Mouse (Mus musculus): ENCODE results near the gene Fam168b.

Fam168b gene

GRCm38 (mm10) chr1:34842887-34843618 is at the start of gene Fam168b:
TSS of gene Fam168b (minus strand) at chr1:34843065.
- peak; percentile 72 for DNase-seq (ENCODE audit: low read depth)

DNA sequence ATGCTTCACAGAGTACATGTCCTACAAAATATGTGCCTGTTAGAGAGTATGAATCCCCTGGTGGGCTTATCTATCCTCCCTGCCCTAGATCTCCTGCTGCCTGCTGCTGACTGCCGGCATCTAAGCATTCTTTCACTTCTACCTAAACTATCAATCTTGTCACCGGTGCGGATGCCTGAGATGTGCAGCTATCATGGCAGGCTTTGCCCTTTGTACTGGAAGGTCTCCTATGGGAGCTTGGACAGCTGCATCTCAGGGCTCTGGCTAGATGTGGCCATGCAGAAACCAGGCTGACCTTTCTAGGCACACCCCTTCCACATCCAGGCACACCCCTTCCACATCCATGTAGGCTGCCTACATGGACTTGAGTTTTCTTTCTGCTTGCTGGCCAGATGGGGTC is 49.6 kb upstream of the Fam168b start:
- no peak for DNase-seq (ENCODE audit: low read depth)

DNA sequence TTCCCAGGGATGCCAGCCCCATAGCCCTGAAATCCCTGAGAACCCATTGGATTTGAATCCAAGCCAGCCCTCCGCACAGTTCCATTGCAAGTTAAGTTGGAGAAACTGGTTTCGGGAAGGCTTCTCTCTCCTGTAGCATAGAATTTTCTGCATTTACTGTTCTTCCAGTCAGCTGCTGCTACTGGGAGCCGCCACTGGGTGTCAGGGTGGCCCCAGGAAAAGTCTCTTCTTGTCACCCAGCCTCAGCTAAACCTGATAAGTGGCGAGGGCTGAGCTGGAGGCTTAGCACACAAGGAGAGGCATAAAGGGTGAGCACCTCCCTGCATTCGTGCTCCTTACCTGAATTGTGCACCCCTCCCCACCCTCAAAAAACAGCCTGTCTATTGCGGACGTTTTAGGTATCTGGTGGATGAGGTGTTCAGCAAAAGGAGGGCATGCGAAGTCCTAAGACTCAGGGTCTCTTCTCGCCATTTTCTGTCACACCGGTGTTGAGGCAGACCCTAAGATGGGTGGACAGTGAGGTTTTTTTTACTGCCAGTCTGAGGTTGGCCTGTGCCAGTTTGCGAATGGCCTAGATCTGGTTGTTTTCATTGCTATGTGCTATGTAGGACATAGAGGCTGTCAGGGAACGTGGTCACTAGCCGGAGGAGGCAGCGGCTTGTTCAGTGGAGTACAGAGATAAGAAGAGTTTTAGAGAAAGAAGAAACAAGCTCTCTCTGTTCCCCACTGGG is 48.9 kb upstream of the Fam168b start:
- DNase-seq (ENCODE audit: low read depth) = no peak

- no peak for DNase-seq (ENCODE audit: low read depth)
These were observed 40.9 kb upstream of the Fam168b start for GRCm38 (mm10) chr1:34883776-34884175.

GRCm38 (mm10) chr1:34879611-34880010 is 36.7 kb upstream of the Fam168b start:
- DNase-seq (ENCODE audit: low read depth) = no peak

DNA sequence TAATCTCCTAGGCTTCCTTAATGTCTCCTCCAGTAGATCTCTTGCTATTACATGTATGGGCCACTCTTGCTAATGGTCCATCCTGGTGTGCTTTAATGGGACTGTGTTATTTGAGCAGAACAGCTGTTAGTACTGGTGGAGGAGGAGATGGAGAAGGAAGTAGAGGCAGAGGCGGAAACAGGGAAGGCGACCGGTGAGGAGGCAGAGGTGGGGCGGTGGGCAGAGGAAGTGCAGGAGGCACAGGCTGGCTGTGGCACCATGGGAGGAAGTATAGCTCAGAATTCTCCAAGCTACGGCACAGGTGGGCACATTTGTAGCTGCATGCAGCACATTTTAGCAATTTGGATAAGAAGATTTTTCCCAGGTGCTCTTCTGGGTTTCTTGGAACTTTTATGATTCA is 30.7 kb upstream of the Fam168b start:
- no peak for DNase-seq (ENCODE audit: low read depth)

- no peak for DNase-seq (ENCODE audit: low read depth)
These were observed 28.3 kb upstream of the Fam168b start for GRCm38 (mm10) chr1:34871170-34871569.

- no peak for DNase-seq (ENCODE audit: low read depth)
These were observed 26.4 kb upstream of the Fam168b start for GRCm38 (mm10) chr1:34869231-34869630.

- no peak for DNase-seq (ENCODE audit: low read depth)
These were observed 25.5 kb upstream of the Fam168b start for GRCm38 (mm10) chr1:34868391-34868790.

GRCm38 (mm10) chr1:34867574-34867955 is 24.7 kb upstream of the Fam168b start:
- DNase-seq (ENCODE audit: low read depth) = no peak

GRCm38 (mm10) chr1:34866815-34867573 is 24.1 kb upstream of the Fam168b start:
- peak; percentile 77 for DNase-seq (ENCODE audit: low read depth)

DNA sequence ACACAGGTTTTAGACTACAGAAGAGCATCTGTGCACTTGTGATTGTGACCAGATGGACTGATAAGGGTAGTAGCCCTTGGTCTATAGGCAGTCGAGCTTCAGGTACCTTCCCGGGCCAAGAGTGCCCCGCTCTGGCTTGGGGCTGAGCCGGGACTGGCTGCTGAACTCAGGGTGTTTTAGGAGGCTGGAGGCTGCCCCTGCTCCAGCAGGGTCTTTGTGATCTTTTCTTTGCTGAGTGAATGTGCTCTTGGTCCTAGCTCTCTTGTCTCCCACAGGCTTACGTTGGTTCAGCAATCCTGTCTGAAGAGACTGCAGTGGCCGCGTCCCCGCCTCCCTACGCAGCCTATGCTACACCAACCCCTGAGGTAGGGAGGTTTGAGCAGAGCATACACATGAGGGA is 23.0 kb upstream of the Fam168b start:
- no peak for DNase-seq (ENCODE audit: low read depth)

- no peak for DNase-seq (ENCODE audit: low read depth)
These were observed 21.4 kb upstream of the Fam168b start for GRCm38 (mm10) chr1:34864243-34864642.

- no peak for DNase-seq (ENCODE audit: low read depth)
These were observed 20.5 kb upstream of the Fam168b start for GRCm38 (mm10) chr1:34863323-34863722.

- no peak for DNase-seq (ENCODE audit: low read depth)
These were observed 20.0 kb upstream of the Fam168b start for GRCm38 (mm10) chr1:34862877-34863276.

DNA sequence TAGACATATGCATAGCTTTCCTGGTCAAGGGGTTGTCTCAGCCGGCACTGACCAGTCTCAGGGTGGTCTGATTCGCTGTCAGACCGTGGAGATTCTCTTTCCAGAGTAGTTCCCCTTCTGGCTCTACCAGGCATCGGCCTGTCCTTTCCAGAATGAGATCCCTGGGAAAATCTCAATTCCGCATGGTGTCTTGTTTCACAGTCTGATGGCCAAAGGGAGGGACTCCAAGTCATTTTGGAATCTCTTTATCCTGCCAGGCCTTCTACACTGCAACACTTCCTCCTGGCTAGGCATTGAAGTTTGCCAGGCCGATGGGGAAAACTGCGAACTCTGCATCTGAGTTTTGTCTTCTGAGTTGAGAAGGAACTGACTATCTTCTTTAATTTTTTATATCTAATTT is 17.3 kb upstream of the Fam168b start:
- DNase-seq (ENCODE audit: low read depth) = no peak

DNA sequence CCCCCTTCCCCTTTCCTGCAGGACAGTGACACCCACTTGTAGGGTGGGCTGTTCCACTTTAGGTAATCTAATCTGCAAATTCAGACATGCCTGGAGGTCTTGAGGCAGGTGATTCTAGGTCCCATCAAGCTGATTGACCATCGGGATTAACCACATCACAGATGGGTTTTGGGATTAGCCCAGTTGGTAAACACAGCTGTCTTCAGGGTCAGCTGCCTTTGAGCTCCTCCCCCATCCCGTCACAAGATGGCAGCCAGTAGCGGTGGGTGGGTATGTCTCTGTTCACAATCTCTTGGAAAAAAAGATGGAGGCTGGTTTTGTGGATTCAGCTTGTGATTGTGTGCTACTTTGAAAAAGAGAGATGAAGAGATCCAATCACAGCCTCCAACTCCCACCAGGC is 16.9 kb upstream of the Fam168b start:
- DNase-seq (ENCODE audit: low read depth) = no peak

- DNase-seq (ENCODE audit: low read depth) = no peak
These were observed 15.8 kb upstream of the Fam168b start for GRCm38 (mm10) chr1:34858671-34859070.

DNA sequence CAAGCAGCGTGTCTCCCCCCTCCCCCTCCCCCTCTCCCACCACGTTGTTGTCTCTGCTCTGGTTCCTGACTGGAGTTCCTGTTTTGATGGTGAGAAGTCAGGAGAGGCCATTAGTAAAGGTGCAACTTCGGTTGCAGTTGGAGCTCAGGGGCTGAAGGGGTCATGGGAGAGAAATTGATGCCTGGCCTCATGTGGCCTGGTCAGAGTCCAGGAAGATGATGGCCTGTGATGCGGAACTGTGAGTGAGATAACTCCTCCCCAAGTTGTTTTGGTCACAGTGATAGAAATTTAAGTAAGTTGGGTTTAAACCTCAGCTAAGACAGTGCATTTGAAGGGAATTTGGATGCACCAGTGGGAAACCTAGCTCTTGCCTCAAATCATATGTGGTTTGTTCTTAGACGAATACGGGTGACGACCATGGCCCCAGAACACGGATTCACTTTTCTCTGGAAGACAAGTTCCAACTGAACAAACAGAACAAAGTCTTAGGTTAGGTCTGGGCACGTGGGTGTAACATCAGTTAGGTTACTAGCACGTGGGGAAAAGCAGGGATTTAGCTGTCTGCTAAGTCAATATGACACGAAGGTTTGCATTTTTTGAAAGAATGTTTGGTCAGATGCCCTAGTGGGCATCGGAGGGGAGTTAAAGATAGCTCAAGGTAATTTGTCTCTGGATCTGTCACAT is 12.3 kb upstream of the Fam168b start:
- no peak for DNase-seq (ENCODE audit: low read depth)

DNA sequence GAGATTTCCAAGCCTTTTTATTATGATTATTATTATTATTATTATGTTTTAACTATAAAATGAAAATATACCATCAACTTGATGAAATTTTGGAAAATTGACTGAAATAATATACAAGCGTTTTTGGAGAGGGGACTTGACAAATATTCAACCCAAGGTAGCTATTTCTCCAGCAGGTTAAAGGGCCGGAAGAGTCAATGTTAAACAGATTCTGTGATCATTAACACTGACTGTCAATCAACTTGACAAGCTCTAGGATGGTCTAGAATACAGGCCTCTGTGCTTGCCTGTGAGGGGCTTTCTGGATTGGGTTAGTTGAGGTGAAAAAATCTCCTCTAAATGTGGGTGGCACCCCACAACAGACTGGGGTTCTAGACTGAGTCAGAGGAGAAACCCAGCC is 10.9 kb upstream of the Fam168b start:
- no peak for DNase-seq (ENCODE audit: low read depth)

DNA sequence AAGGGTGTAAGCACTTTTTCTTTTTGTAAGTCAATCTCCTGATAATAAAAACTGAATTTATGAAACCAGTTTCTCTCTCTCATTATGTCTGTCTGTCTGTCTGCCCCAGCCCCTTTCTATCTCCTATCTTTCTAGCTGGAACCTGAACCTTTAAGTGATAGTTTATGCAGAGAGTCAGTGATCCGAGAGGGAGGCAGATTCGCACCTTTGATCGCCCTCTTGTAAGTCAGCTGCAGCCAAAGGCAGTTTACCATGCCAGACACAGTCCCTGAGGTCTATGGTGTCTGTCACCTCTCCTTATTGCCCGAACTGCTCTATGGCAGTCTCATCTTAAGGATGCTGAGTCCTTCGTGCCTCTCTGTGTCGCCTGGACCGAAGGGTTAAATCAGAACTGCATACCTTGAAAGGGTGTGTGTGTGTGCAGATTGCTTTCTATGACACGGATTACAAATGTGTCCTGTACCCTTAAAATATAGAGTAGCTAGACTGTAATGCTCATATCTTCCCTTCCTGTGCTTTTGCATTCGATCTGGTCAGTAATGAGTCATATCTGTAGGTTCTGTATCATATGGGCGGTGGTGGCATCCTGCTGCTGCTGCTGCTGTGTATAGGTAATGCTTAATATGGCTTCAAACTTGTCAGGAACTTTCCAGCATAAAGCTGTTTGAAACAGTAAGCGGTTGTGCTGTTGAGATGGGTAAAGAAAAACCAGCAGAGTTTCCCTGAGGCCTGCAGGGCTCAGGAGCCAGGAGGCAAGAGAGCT is 9.4 kb upstream of the Fam168b start:
- DNase-seq (ENCODE audit: low read depth) = no peak

DNA sequence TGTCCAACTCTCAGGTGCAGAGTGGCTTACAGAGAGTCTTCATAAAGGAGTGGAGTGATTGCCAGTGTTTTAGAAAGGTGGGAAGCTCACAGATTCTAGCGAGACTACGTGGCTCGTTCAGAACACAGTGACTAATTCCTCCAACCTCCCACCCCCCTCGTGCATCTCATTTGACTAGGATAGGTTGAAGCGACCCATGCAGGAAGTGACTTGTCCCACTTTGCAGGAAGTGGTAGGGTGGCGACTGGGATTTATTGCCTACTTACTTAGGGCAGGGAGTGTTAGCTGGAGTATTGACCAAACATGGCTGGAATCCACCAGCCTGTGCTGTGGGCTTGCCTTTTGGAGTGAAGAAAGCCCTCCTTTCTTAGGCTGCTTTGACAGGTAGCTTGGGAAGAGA is 8.7 kb upstream of the Fam168b start:
- no peak for DNase-seq (ENCODE audit: low read depth)

Data from fibroblast of lung, adult 2 months (primary cell).